Comparison of ENCODE assay signal across 9 mouse cellular contexts in the genomic region with DNA sequence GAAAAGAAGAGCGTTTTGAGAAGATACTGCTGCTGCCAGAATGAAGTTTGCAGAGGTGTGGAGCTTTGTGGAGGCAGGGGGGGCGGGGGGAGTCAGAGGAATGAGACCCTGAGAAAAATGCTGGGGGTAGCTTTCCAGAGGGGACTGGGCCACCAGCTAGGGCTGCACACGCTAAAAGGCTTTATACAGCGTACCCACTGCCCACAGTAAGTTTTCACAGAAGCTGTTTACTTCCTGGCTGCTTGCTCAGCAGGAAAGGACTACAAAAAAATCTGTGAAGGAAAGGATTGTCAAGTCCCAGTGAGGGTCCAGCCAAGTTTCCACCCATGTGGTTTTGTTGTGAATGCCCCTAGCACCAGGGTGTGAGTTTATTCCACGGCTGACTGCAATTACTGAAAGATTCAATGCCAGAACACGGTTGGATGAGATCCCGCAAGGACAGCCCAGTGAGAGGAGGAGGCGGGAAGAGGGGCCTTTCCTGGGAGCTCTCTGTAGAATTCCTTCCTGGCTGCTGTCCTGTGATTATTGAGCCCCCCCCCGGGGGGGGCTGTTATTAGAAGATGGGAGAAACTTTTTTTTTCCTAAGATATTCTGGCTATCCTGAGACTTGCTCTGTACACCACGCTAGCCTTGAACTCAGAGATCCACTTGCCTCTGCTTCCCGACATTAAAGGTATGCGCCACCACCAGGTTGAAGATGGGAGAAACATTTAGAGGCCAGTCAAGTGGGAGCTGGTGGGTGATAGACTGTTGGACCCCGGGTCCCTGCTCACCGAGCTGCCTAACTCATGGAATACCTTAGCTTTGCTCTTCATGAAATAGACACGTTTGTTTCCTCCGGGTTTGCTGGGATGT. TPM values are rescaled to one million over a fixed set of nuclear protein-coding genes. Genes with fewer than 3 reads are reported as not detected.
A peak's percentile ranks its signal among the peaks of the same experiment; 100 is the strongest.
DNase-seq lines count a peak whose midpoint lies in the region; ATAC-seq lines count a peak whose summit lies in the region.
"Had no signal": no experiment of that assay in that cellular context is flagged by ENCODE, and none has a peak within 500 bp of the region (broad histone marks: within the 10 kb centered on the region; RNA-seq: fewer than 3 reads in every experiment).

No protein-coding gene starts in this region.

- H3K9me3 ChIP-seq in embryonic facial prominence, embryonic 15.5 days (replicated peaks), result no peaks in the 10 kb centered on the region
- no peaks in the 10 kb centered on the region for H3K9me3 ChIP-seq in hindbrain, embryonic 13.5 days

- 0 out of 2 replicates have a peak overlapping the region, but pooled peaks have one; percentile 2 for H3K4me2 ChIP-seq in embryonic facial prominence, embryonic 15.5 days (replicated peaks)
- H3K4me2 ChIP-seq in hindbrain, embryonic 13.5 days, result no peak overlapping the region

- DNase-seq in layer of hippocampus, adult 11-12 months (ENCODE audit: low spot score), result peak; percentile 44
- DNase-seq in layer of hippocampus, postnatal 25 days (ENCODE audit: extremely low spot score in 1 of 2, low spot score in 1 of 2), result no peak
- peak; percentile 21 to 59 for DNase-seq in lung, postnatal 4 days
- DNase-seq in spleen, postnatal 4 days (ENCODE audit: low spot score in 2 of 2), result no peak
- no peak for DNase-seq in kidney, postnatal 14 days
- no peak for DNase-seq in kidney, postnatal 4 days

- 50% methylated on average over 16 of the region's 16 CpGs for WGBS in embryonic facial prominence, embryonic 15.5 days
- 37% methylated on average over 16 of the region's 16 CpGs for WGBS in hindbrain, embryonic 13.5 days

- H3K36me3 ChIP-seq in embryonic facial prominence, embryonic 15.5 days, result no peaks in the 10 kb centered on the region
- H3K36me3 ChIP-seq in hindbrain, embryonic 13.5 days, result no peaks in the 10 kb centered on the region

- H3K9ac ChIP-seq in embryonic facial prominence, embryonic 15.5 days, result no peak overlapping the region
- H3K9ac ChIP-seq in hindbrain, embryonic 13.5 days, result no peak overlapping the region

- H3K4me1 ChIP-seq in embryonic facial prominence, embryonic 15.5 days, result peaks cover 10% of the 10 kb centered on the region
- H3K4me1 ChIP-seq in hindbrain, embryonic 13.5 days (replicated peaks), result peaks cover 8% of the 10 kb centered on the region

- no peak overlapping the region for H3K4me3 ChIP-seq in embryonic facial prominence, embryonic 15.5 days (replicated peaks)
- H3K4me3 ChIP-seq in hindbrain, embryonic 13.5 days, result no peak overlapping the region

- no peaks in the 10 kb centered on the region for H3K27me3 ChIP-seq in embryonic facial prominence, embryonic 15.5 days
- 0 out of 2 replicates have a peak, but pooled peaks cover 8% of the 10 kb centered on the region for H3K27me3 ChIP-seq in hindbrain, embryonic 13.5 days

- H3K27ac ChIP-seq in embryonic facial prominence, embryonic 15.5 days (replicated peaks), result peak overlapping the region; percentile 36; the same call in 1 of the 2 replicates
- no peak overlapping the region for H3K27ac ChIP-seq in hindbrain, embryonic 13.5 days

- ATAC-seq in embryonic facial prominence, embryonic 15.5 days (ENCODE audit: insufficient number of reproducible peaks, low FRiP score, low TSS enrichment, low read depth), result peak; percentile 67; the same call in 1 of the 2 replicates
- ATAC-seq in hindbrain, embryonic 13.5 days (ENCODE audit: low FRiP score), result peak; percentile 85

RNA-seq across cellular contexts. Expression of gene Il21, which starts 49.8 kb away (rescaled TPM):
- under 1 TPM in 1 of 2 experiments, not detected in 1; 0.14 TPM for total RNA-seq in layer of hippocampus, postnatal 25 days (2021)
- not detected in 2 replicates for polyA plus RNA-seq in embryonic facial prominence, embryonic 15.5 days (2015; fragmentation: Nextera tagmentation; extraction: Ambion mirVana)
- not detected in 2 replicates for polyA plus RNA-seq in hindbrain, embryonic 13.5 days (2015; fragmentation: Nextera tagmentation; extraction: Ambion mirVana)
- total RNA-seq: MEL had no signal

RNA-seq across cellular contexts. Expression of gene Il2, which starts 56.9 kb away (rescaled TPM):
- not detected for total RNA-seq in layer of hippocampus, postnatal 25 days (2021)
- polyA plus RNA-seq in embryonic facial prominence, embryonic 15.5 days (2015; fragmentation: Nextera tagmentation; extraction: Ambion mirVana), result 0.25 and 0.44 TPM in 2 replicates
- 0.48 and 0.51 TPM in 2 replicates for polyA plus RNA-seq in hindbrain, embryonic 13.5 days (2015; fragmentation: Nextera tagmentation; extraction: Ambion mirVana)
- total RNA-seq: MEL had no signal

Comparison
In these comparisons a context has a peak if more than half of its experiments do, and no peak if none do; other contexts are left out.
1. DNase-seq: peak in layer of hippocampus, adult 11-12 months (single experiment) and lung, postnatal 4 days (2 of 2); none in layer of hippocampus, postnatal 25 days (0 of 2), spleen, postnatal 4 days (0 of 2), kidney, postnatal 14 days (single experiment) and kidney, postnatal 4 days (0 of 2).